Comparison of ENCODE assay signal across 8 mouse cellular contexts in the genomic region with DNA sequence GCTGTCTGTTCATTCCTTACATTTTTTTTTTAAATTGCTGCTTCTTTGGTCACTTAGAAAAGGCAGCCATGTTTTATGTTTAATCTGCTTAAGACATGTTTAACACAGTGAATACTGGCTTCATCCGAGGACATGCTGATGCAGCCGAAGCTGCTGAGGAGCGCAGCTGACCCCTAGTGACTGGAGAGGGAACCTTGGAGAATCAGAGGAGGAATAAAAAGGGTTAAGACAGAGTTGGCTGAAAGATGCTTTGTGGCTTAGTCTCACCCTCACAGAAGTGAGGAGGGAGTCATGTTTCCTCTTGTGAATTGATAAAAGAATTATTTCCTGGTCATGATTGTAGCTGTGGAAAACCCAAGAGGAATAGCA. TPM values are rescaled to one million over a fixed set of nuclear protein-coding genes. Genes with fewer than 3 reads are reported as not detected.
DNase-seq lines count a peak whose midpoint lies in the region; ATAC-seq and TF ChIP-seq lines count a peak whose summit lies in the region.

No protein-coding gene starts in this region.

- H3K79me2 ChIP-seq in myocyte (ENCODE audit: control insufficient read depth, insufficient read depth), result no peaks in the 10 kb centered on the region

- no peak overlapping the region for H3K9ac ChIP-seq in embryonic facial prominence, embryonic 14.5 days (ENCODE audit: low read depth, low read length)
- H3K9ac ChIP-seq in kidney, embryonic 16.5 days (replicated peaks; ENCODE audit: low read length), result no peak overlapping the region

- H3ac ChIP-seq in myocyte (ENCODE audit: control insufficient read depth, insufficient read length), result no peak overlapping the region

- no peaks in the 10 kb centered on the region for H3K36me3 ChIP-seq in testis, adult 2 months (ENCODE audit: control insufficient read depth, insufficient read depth, low read length)
- no peaks in the 10 kb centered on the region for H3K36me3 ChIP-seq in embryonic facial prominence, embryonic 14.5 days (ENCODE audit: control insufficient read depth, insufficient read depth, low read length)
- H3K36me3 ChIP-seq in kidney, embryonic 16.5 days (ENCODE audit: insufficient read depth, low read length), result no peaks in the 10 kb centered on the region
- no peaks in the 10 kb centered on the region for H3K36me3 ChIP-seq in myocyte (ENCODE audit: control insufficient read depth, insufficient read depth)

- H3K27ac ChIP-seq in gastrocnemius, adult 2 months, result no peak overlapping the region
- H3K27ac ChIP-seq in testis, adult 2 months (ENCODE audit: control insufficient read depth, insufficient read depth, low read depth, low read length), result no peak overlapping the region
- H3K27ac ChIP-seq in embryonic facial prominence, embryonic 14.5 days (replicated peaks; ENCODE audit: low read depth, low read length), result no peak overlapping the region
- no peak overlapping the region for H3K27ac ChIP-seq in kidney, embryonic 16.5 days (ENCODE audit: low read length)

- intact Hi-C loops in gastrocnemius, adult 2 months (cut with DNase I), result no loop called here

- 24% methylated on average over 3 of the region's 3 CpGs for WGBS in embryonic facial prominence, embryonic 14.5 days
- 26% methylated on average over 3 of the region's 3 CpGs for WGBS in kidney, embryonic 16.5 days

- H3K4me3 ChIP-seq in gastrocnemius, adult 2 months, result no peak overlapping the region
- H3K4me3 ChIP-seq in testis, adult 2 months (ENCODE audit: control insufficient read depth, low read depth, low read length), result no peak overlapping the region
- no peak overlapping the region for H3K4me3 ChIP-seq in embryonic facial prominence, embryonic 14.5 days (ENCODE audit: low read depth, low read length)
- H3K4me3 ChIP-seq in kidney, embryonic 16.5 days (ENCODE audit: low read length), result no peak overlapping the region
- H3K4me3 ChIP-seq in myocyte, result no peak overlapping the region

- no peak for DNase-seq in gastrocnemius, adult 2 months
- DNase-seq in gastrocnemius, adult 8-10 months (ENCODE audit: low spot score in 2 of 2), result no peak
- no peak for DNase-seq in testis, postnatal 14 days (ENCODE audit: low spot score)
- DNase-seq in embryonic facial prominence, embryonic 14.5 days (ENCODE audit: low spot score), result peak; percentile 75
- DNase-seq in urinary bladder, postnatal 36 days (ENCODE audit: low spot score in 2 of 2), result no peak

- H3K4me2 ChIP-seq in embryonic facial prominence, embryonic 14.5 days (ENCODE audit: low read depth, low read length), result no peak overlapping the region
- no peak overlapping the region for H3K4me2 ChIP-seq in kidney, embryonic 16.5 days (replicated peaks; ENCODE audit: low read depth, low read length)
- peak overlapping the region; percentile 60 for H3K4me2 ChIP-seq in myocyte (ENCODE audit: low read depth)

- ATAC-seq in embryonic facial prominence, embryonic 14.5 days (ENCODE audit: low read depth), result 0 out of 2 replicates have a peak, but pooled peaks have one; percentile 42
- peak; percentile 60; the same call in 1 of the 2 replicates for ATAC-seq in kidney, embryonic 16.5 days (ENCODE audit: low FRiP score, low TSS enrichment)

- TF ChIP-seq POLR2A in testis, adult 2 months (IDR thresholded peaks at IDR 0.05; ENCODE audit: control insufficient read depth, low read depth, low read length), result no peak
- no peak for TF ChIP-seq POLR2A in myocyte (IDR thresholded peaks at IDR 0.05; ENCODE audit: insufficient read length, low read depth)

- H3K27me3 ChIP-seq in testis, adult 2 months (ENCODE audit: control insufficient read depth, insufficient read depth, low read length), result no peaks in the 10 kb centered on the region
- no peaks in the 10 kb centered on the region for H3K27me3 ChIP-seq in embryonic facial prominence, embryonic 14.5 days (replicated peaks; ENCODE audit: control insufficient read depth, insufficient read depth, low read length)
- no peaks in the 10 kb centered on the region for H3K27me3 ChIP-seq in kidney, embryonic 16.5 days (ENCODE audit: insufficient read depth, low read length)
- H3K27me3 ChIP-seq in myocyte (ENCODE audit: control insufficient read depth, insufficient read depth, insufficient read length), result no peaks in the 10 kb centered on the region

- peak; percentile 53 for TF ChIP-seq CTCF in gastrocnemius, adult 2 months (IDR thresholded peaks at IDR 0.05)
- TF ChIP-seq CTCF in testis, adult 2 months (IDR thresholded peaks at IDR 0.05; ENCODE audit: control insufficient read depth, insufficient read depth, insufficient replicate concordance, low read depth, low read length), result peak; percentile 24; the same call in 1 of the 2 replicates

- H3K4me1 ChIP-seq in testis, adult 2 months (ENCODE audit: control insufficient read depth, insufficient read depth, low read length), result no peaks in the 10 kb centered on the region
- no peaks in the 10 kb centered on the region for H3K4me1 ChIP-seq in embryonic facial prominence, embryonic 14.5 days (ENCODE audit: control insufficient read depth, insufficient read depth, low read length)
- H3K4me1 ChIP-seq in kidney, embryonic 16.5 days (ENCODE audit: insufficient read depth, low read length), result 0 out of 2 replicates have a peak, but pooled peaks cover 12% of the 10 kb centered on the region

- no peaks in the 10 kb centered on the region for H3K9me3 ChIP-seq in embryonic facial prominence, embryonic 14.5 days (ENCODE audit: control insufficient read depth, low read length)
- no peaks in the 10 kb centered on the region for H3K9me3 ChIP-seq in kidney, embryonic 16.5 days (ENCODE audit: low read length)

TF ChIP-seq in myocyte, 11 proteins besides CTCF, POLR2A, EP300 and RAD21:
- TF ChIP-seq POLR2AphosphoS2 (IDR thresholded peaks at IDR 0.05; ENCODE audit: insufficient read length, low read depth) (no peak), MYOD1 (IDR thresholded peaks at IDR 0.05; ENCODE audit: control insufficient read depth in 1 of 3, insufficient read length in 2 of 3, low read depth in 2 of 3) (no peak), USF1 (IDR thresholded peaks at IDR 0.05; ENCODE audit: low read depth) (no peak), SRF (IDR thresholded peaks at IDR 0.05; ENCODE audit: control insufficient read depth, insufficient read length, low read depth) (no peak), TCF3 (IDR thresholded peaks at IDR 0.05; ENCODE audit: insufficient read length, low read depth) (no peak), CEBPB (IDR thresholded peaks at IDR 0.05; ENCODE audit: insufficient read depth, poor library complexity, severe bottlenecking) (no peak), TCF12 (IDR thresholded peaks at IDR 0.05; ENCODE audit: insufficient read depth, poor library complexity, severe bottlenecking) (no peak), E2F4 (IDR thresholded peaks at IDR 0.05; ENCODE audit: insufficient read depth) (no peak), MAX (IDR thresholded peaks at IDR 0.05; ENCODE audit: low read depth) (no peak), REST (IDR thresholded peaks at IDR 0.05; ENCODE audit: insufficient read depth, insufficient read length) (no peak), MYOG (IDR thresholded peaks at IDR 0.05; ENCODE audit: control insufficient read depth in 1 of 3, insufficient read depth in 1 of 3, insufficient read length in 2 of 3, low read depth in 2 of 3) (no peak)

RNA-seq across cellular contexts. Expression of a gene that starts 28.5 kb away (rescaled TPM):
- 1 to 10 TPM in 1 of 2 experiments, under 1 TPM in 1; 0.51 to 1.1 TPM for total RNA-seq in gastrocnemius, adult 2 months (2021)
- 1 to 10 TPM in 2 of 4 experiments, under 1 TPM in 2; 0.24 to 1.5 (median 0.94) TPM for total RNA-seq in gastrocnemius, adult 8-10 months (2022)
- polyA plus RNA-seq in testis, adult 2 months (2012; rRNA removed), result 5.2 and 5.8 TPM in 2 replicates
- polyA plus RNA-seq in embryonic facial prominence, embryonic 14.5 days (2014; fragmentation: Nextera tagmentation; extraction: Ambion mirVana), result 16.8 and 18.7 TPM in 2 replicates
- polyA plus RNA-seq in kidney, embryonic 16.5 days (2015; fragmentation: Nextera tagmentation; extraction: Ambion mirVana), result 19.0 and 22.2 TPM in 2 replicates
- 4.0 TPM for polyA plus RNA-seq in myocyte (2012; fragmentation: generic; extraction: Trizol)
